In genomic region chr5:53317885-53318466, GRCm38 (mm10) we compare ENCODE assay signal across 14 mouse cellular contexts.
"Had no signal": no experiment of that assay in that cellular context is flagged by ENCODE, and none has a peak within 500 bp of the region (broad histone marks: within the 10 kb centered on the region; RNA-seq: fewer than 3 reads in every experiment).

No protein-coding gene starts in this region.

- H3K27me3 ChIP-seq: limb, embryonic 13.5 days; midbrain, embryonic 15.5 days; neural tube, embryonic 13.5 days had no signal

- DNase-seq: kidney, adult 18-20 months; kidney, postnatal 25 days; left cerebral cortex, postnatal 4 days; retina, postnatal 1 day; right cerebral cortex, postnatal 14 days; thymus, adult 2 months; thymus, postnatal 25 days had no signal

- H3K4me3 ChIP-seq: layer of hippocampus, adult 2 months; limb, embryonic 13.5 days; midbrain, embryonic 10.5 days; midbrain, embryonic 15.5 days; neural tube, embryonic 13.5 days had no signal

- ATAC-seq: inflammation-experienced regulatory T-cells, adult 6 months; midbrain, embryonic 15.5 days had no signal

- H3K9ac ChIP-seq: limb, embryonic 13.5 days; liver, embryonic 14.5 days; midbrain, embryonic 15.5 days; neural tube, embryonic 13.5 days had no signal

- H3K4me2 ChIP-seq: limb, embryonic 13.5 days; midbrain, embryonic 15.5 days; neural tube, embryonic 13.5 days had no signal

- H3K27ac ChIP-seq: layer of hippocampus, adult 2 months; limb, embryonic 13.5 days; liver, embryonic 14.5 days; midbrain, embryonic 10.5 days; midbrain, embryonic 15.5 days; neural tube, embryonic 13.5 days had no signal

- H3K9me3 ChIP-seq: limb, embryonic 13.5 days; midbrain, embryonic 10.5 days; midbrain, embryonic 15.5 days; neural tube, embryonic 13.5 days had no signal

- H3K4me1 ChIP-seq: midbrain, embryonic 15.5 days; neural tube, embryonic 13.5 days had no signal

- H3K36me3 ChIP-seq: limb, embryonic 13.5 days; midbrain, embryonic 10.5 days; midbrain, embryonic 15.5 days; neural tube, embryonic 13.5 days had no signal
